Mouse (Mus musculus) spleen, postnatal 4 days (tissue): ENCODE results near the gene Dync1li2.
A peak's percentile ranks its signal among the peaks of the same experiment; 100 is the strongest.

ENCODE experiments used
- DNase-seq, 2 experiments: peaks; one replicate each; pipeline ENCODE4 v3.0.0; 2022; ENCODE audit warnings: low spot score in 2 of 2

The Dync1li2 gene

DNA sequence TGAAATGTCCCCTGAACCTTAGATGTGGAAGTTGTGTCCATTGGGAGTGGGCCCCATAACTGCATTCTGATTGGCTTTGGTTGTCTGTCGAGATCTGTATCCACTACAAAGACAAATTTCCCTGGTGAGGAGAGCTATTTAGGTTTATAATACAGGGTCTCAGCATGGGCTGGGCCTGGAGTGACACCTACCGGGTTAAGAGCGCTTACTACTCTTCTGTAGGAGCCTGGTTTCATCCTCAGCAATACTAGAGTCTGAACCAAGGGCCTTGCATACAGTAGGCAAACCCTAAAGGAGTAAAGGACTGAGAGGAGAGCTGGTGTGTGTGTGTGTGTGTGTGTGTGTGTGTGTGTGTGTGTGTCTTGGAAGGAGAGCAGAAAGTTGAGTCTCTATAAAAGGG lies 28.6 kb downstream of the Dync1li2 start:
- DNase-seq = no peak

- no peak for DNase-seq
These were observed 29.1 kb downstream of the Dync1li2 start for GRCm38 (mm10) chr8:104413770-104414169.

- DNase-seq = no peak
These were observed 29.9 kb downstream of the Dync1li2 start for GRCm38 (mm10) chr8:104412805-104413532.

GRCm38 (mm10) chr8:104411972-104412371 lies 30.9 kb downstream of the Dync1li2 start:
- no peak for DNase-seq

- DNase-seq = no peak
These were observed 31.4 kb downstream of the Dync1li2 start for GRCm38 (mm10) chr8:104411468-104411867.

DNA sequence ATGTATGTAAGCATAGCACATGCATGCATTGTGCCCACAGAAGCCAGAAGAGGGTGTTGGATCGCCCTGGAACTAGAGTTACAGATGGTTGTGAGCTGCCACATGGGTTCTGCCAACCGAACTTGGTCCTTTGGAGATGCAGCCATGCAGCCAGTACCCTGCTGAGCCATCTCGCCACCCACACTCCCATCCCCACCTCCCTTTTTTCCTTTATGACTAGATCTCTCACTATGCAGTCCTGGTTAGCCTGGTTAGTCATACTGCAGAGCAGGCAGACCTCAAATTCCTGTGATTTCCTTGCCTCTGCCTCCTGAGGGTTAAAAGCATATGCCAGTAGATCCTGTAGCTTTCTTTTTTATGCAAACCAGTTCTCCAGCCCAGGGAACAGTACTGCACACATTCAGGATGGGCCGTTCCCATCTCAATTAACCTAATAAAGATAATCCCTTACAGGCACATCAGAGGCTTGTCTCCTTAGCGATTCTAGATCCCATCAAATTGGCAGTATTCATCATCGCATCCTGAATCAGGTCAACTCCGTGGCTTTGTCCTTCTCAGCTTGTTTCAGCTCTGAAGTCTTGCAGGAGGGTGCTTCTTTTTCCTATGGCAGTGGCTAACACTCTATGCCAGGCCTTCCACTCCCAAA lies 32.1 kb downstream of the Dync1li2 start:
- no peak for DNase-seq

- DNase-seq = no peak
These were observed 34.3 kb downstream of the Dync1li2 start for GRCm38 (mm10) chr8:104408328-104409110.

GRCm38 (mm10) chr8:104406340-104407128 lies 36.3 kb downstream of the Dync1li2 start:
- no peak for DNase-seq

DNA sequence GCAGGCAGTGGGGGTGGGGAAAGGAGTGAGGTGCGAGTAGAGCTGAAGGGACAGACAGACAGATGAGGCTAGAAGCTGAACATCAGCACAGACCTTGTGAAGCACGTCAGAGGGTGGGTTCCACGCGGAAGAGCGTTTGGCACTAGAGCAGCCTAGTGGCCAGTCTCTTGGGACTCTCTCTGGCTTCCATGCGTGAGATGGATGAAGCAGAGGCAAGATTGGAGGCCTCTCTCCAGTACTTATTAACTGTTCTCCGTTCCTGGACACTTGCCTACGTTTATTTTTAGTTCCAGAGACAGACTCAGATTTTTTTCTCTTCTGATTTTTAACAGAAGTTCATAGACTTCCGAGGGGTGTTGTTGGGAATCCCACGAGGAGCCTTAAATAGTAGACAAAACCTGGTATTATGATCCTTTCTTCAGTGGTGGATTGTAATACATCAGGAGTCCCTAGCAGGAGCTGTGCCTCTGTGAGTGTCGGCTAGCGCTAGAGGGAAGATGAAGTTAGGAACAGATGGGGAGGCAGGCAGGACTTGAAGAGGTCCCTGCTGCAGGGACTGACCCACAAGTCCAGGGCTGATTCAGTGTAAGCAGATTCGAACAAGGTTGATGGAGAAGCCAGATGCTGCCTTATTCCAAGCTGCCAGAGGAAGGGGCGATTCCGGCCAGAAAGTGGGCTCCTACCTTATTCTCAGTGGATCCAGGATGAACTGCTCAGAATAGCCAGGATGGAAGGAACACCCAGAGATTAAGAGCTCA lies 37.2 kb downstream of the Dync1li2 start:
- DNase-seq = no peak

DNA sequence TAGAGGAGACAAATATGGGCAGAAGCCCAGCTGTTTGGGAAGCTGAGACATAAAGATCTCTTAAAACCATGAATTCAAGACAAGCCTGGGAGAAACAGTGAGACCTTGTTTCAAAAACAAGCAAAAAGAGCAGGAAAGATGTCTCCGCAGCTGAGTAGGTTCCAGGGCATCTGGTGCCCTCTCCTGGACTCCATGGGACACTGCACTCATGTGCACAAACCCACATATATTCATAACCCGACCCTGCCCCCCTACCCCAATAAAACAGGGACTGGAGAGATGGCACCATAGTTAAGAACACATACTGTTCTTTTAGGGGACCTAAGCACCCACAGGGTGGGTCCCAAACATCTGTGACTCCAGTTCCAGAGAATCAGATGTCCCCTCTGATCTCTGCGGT lies 39.3 kb downstream of the Dync1li2 start:
- no peak for DNase-seq

GRCm38 (mm10) chr8:104395703-104396357 lies 47.0 kb downstream of the Dync1li2 start, which contains the start of gene Cmtm4:
Gene Cmtm4 (minus strand): TSS chr8:104395807.
- peak; percentile 21 to 66 for DNase-seq

DNA sequence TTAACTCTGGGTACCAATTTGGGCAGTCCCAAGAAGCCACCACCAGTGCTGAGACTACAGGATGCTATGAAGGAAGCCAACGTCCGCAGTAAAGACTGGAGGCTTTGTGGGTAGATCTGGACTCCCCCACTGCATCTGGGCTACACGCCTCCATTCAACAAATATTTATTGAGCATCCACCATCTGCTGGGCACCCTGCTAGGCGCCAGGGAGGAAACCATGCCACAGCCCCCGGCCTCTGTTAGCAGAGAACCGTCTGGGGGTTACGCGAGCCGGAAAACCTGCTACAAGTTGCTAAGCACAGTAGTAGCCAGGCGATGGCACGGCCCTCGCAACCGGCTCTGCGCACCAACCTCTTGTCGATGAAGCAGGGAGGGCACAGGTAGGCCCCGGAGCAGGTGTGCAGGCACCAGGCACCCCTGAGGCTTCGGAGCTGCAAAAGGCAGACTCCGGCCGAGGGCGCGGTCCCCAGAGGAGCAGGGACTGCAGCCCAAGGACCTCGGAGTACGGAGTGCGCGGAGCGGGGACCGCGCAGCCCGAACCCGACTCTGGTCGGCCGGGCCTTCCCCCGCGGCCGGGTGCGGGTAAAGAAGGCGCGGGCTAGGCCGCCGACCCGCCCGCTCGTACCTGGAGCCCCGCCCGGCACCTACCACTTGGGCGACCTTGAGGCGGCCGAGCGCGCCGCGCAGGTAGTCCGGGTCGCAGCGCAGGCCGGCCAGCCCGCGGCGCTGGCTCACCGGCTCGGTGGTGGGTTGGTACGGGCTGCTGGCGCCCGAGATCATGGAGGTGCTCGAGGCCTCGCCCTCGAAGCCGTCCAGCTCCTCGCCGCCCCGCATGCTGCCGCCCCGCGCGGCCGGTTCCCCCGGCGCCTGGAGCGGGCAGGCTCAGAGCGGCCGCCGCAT lies 47.8 kb downstream of the Dync1li2 start:
- DNase-seq = no peak

- no peak for DNase-seq
These were observed 49.1 kb downstream of the Dync1li2 start for GRCm38 (mm10) chr8:104393767-104394166.

- no peak for DNase-seq
These were observed 49.7 kb downstream of the Dync1li2 start for GRCm38 (mm10) chr8:104393139-104393538.

DNA sequence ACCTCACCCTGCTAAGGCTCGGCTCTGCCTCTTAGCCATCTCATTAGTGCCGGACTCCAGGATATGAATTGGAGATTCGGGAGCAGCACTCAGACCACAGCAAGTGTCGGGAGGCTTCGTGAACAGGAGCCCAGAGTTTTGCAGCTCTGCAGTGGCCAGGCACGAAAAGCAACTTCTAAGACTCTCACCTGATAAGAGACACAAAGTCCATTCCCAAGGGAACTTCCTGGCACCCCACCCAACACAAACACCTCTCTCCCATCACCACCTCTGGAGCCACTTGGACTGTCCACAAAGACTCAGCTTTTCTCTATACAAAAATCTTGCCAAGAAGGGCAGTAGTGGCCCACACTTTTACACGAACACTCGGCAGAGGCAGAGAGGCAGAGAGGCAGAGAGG lies 52.6 kb downstream of the Dync1li2 start:
- DNase-seq = no peak

DNA sequence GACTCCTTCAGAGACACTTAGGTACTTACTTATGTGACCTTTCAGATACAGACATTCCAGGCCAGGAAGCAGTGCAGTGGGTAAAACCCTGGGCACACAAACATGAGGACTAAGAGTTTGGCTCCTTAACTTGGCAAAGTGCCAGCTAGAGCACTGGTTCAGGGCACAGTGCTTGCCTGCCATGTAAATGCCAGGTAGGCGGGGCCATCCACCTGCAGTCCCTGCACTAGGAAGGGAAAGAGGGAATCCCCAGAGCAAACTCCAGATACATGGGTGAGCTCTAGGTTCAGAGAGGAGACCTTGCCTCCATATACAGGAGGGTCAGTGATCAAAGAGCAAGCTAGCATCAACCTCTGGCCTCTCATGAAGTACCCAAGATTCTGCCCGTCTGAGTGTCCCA lies 54.9 kb downstream of the Dync1li2 start:
- DNase-seq = no peak

GRCm38 (mm10) chr8:104387501-104387900 lies 55.3 kb downstream of the Dync1li2 start:
- DNase-seq = no peak

DNA sequence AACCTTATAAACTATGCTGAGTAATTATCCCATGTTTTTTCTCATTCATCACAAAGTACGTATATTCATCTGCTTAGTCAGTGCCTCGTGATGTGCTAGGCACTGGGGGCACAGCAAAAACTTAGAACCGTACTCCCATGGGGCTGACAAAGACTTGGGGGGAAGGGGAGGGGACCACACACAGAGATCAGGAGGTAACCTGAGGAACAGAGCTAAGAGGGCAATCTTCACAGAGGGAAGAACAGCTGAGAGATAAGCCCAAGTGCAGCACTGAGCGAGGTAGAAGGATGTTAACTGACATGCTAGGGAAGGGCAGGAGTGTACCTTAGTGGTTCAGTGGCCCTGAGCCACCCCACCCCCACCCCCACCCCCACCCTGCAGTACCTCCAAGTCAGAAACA lies 56.2 kb downstream of the Dync1li2 start:
- no peak for DNase-seq

DNA sequence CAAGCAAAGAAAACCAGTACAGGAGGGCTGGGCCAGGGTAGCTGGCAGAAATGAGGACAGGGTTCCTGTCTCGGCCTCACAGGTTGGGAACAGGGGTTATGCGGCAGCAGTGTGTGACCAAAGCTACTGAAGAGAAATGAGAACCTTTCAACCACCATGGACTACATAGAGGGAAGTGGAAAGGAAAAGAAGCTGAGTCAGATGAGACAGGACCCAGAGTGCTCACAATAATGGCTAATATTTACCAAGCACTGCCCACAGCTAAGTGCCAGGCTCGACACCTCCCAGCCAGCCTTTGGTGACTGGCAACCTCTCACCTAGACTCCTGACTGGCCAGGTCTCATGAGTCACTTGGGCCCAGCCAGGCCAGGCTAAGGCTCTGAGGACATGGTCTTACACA lies 58.9 kb downstream of the Dync1li2 start:
- no peak for DNase-seq
